In the genomic region with DNA sequence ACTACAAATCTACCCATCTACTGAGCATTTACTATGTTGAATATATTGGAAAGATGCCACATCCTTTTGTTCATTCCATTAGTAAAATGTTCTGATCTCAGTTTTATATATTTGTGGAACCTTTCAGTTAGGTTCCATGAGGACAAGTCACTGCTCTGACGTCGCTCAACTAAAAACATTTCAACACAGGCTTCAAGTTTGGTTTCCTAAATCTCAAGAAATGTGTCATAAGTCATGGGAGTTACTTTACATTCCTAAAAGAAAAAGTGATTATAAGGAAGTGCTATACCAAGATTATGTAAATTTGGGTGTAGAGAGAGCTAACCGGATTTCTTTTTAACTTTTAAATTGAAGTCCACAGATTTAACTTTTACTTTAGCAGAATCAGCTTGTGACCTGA, we compare ENCODE assay signal across 23 mouse cellular contexts. TPM values are rescaled to one million over a fixed set of nuclear protein-coding genes. Genes with fewer than 3 reads are reported as not detected.
DNase-seq lines count a peak whose midpoint lies in the region; ATAC-seq lines count a peak whose summit lies in the region.
"Had no signal": no experiment of that assay in that cellular context is flagged by ENCODE, and none has a peak within 500 bp of the region (broad histone marks: within the 10 kb centered on the region; RNA-seq: fewer than 3 reads in every experiment).

No protein-coding gene starts in this region.

- DNase-seq in adipocyte (ENCODE audit: low spot score), result peak; percentile 27
- DNase-seq in left cerebral cortex, adult 11 months (ENCODE audit: low spot score), result no peak
- DNase-seq in cerebellum, postnatal 14 days, result no peak
- no peak for DNase-seq in heart, postnatal 4 days
- DNase-seq: adrenal gland, postnatal 10 days; adrenal gland, postnatal 36 days; cerebellum, adult 11 months; cerebellum, adult 2 months; cerebellum, adult 9-11 months; cerebellum, postnatal 36 days; embryo, embryonic 11 days; gastrocnemius, adult 2 months; gastrocnemius, postnatal 14 days; heart, adult 18-20 months; heart, postnatal 10 days; heart, postnatal 36 days had no signal

- ATAC-seq in granulocyte monocyte progenitor cell, adult 5-6 weeks (replicated peaks; ENCODE audit: poor library complexity, severe bottlenecking), result peak; percentile 76
- ATAC-seq in monocyte, adult 5-6 weeks (replicated peaks; ENCODE audit: insufficient number of reproducible peaks, low FRiP score, low TSS enrichment, poor library complexity, severe bottlenecking), result peak; percentile 76
- ATAC-seq: activated CD4-positive, CD25-positive, alpha-beta regulatory T cell, adult 4 months; forebrain, embryonic 13.5 days; forebrain, embryonic 16.5 days had no signal

RNA-seq across cellular contexts. Expression of a gene that starts 15.8 kb away (rescaled TPM):
- total RNA-seq in granulocyte monocyte progenitor cell, adult 5-6 weeks (2014; fragmentation: Nextera tagmentation), result not detected in 2 replicates
- total RNA-seq in granulocyte monocyte progenitor cell, adult 5-6 weeks (2017), result not detected in 2 replicates
- total RNA-seq in monocyte, adult 5-6 weeks (2017), result 1.1 to 2.3 TPM in 2 of 3 replicates, not detected in the other
- total RNA-seq in heart, postnatal 4 days (2021), result 10 to 100 TPM; 10.6 to 13.2 TPM
- total RNA-seq: ES-E14 had no signal

RNA-seq across cellular contexts. Expression of a gene that starts 27.4 kb away (rescaled TPM):
- not detected in 2 replicates for total RNA-seq in granulocyte monocyte progenitor cell, adult 5-6 weeks (2014; fragmentation: Nextera tagmentation)
- total RNA-seq in granulocyte monocyte progenitor cell, adult 5-6 weeks (2017), result 0.60 TPM in 1 of 2 replicates, not detected in the other
- 2.2 to 5.2 TPM (median 3.1 TPM) in 3 replicates for total RNA-seq in monocyte, adult 5-6 weeks (2017)
- total RNA-seq in heart, postnatal 4 days (2021), result not detected
- total RNA-seq: ES-E14; gastrocnemius, adult 2 months; gastrocnemius, postnatal 14 days; gastrocnemius, postnatal 4 days had no signal

RNA-seq across cellular contexts. Expression of a gene that starts 38.9 kb away (rescaled TPM):
- total RNA-seq in granulocyte monocyte progenitor cell, adult 5-6 weeks (2014; fragmentation: Nextera tagmentation), result 2.0 TPM in 1 of 2 replicates, not detected in the other
- total RNA-seq in granulocyte monocyte progenitor cell, adult 5-6 weeks (2017), result 0.21 TPM in 1 of 2 replicates, not detected in the other
- total RNA-seq in monocyte, adult 5-6 weeks (2017), result 4.3 to 125 TPM (median 16.0 TPM) in 3 replicates
- total RNA-seq in heart, postnatal 4 days (2021), result under 1 TPM; 0.60 to 0.65 TPM
- total RNA-seq: ES-E14 had no signal

RNA-seq across cellular contexts. Expression of a gene that starts 50.4 kb away (rescaled TPM):
- not detected in 2 replicates for total RNA-seq in granulocyte monocyte progenitor cell, adult 5-6 weeks (2014; fragmentation: Nextera tagmentation)
- not detected in 2 replicates for total RNA-seq in granulocyte monocyte progenitor cell, adult 5-6 weeks (2017)
- not detected in 3 replicates for total RNA-seq in monocyte, adult 5-6 weeks (2017)
- under 1 TPM in 1 of 2 experiments, not detected in 1; 0.18 TPM for total RNA-seq in heart, postnatal 4 days (2021)
- total RNA-seq: adrenal gland, postnatal 10 days; adrenal gland, postnatal 36 days; ES-E14; gastrocnemius, adult 2 months; gastrocnemius, postnatal 14 days; heart, adult 18-20 months; heart, postnatal 10 days had no signal
